Comparison of ENCODE assay signal across 8 mouse cellular contexts in genomic region chr10:77070072-77070471, GRCm38 (mm10). TPM values are rescaled to one million over a fixed set of nuclear protein-coding genes. Genes with fewer than 3 reads are reported as not detected.
DNase-seq lines count a peak whose midpoint lies in the region; ATAC-seq and TF ChIP-seq lines count a peak whose summit lies in the region.

No protein-coding gene starts in this region.

- H3K4me3 ChIP-seq in MEL (ENCODE audit: control insufficient read depth in 1 of 2, insufficient read depth in 1 of 2, low read depth in 2 of 2, low read length in 2 of 2): no peak overlapping the region
- no peak overlapping the region for H3K4me3 ChIP-seq in lung, embryonic 15.5 days
- H3K4me3 ChIP-seq in small intestine, adult 2 months (ENCODE audit: low read depth, low read length): no peak overlapping the region

- peak; percentile 87 for TF ChIP-seq RAD21 in MEL (IDR thresholded peaks at IDR 0.05; ENCODE audit: low read depth, low read length)

- peak; percentile 75 to 94 (median 90) for TF ChIP-seq CTCF in MEL (IDR thresholded peaks at IDR 0.05 in 2 of 3, conservative IDR thresholded peaks at IDR 0.05 in 1 of 3; ENCODE audit: control insufficient read depth in 1 of 3, insufficient read depth in 1 of 3, low read depth in 2 of 3, low read length in 3 of 3, poor library complexity in 1 of 3, severe bottlenecking in 1 of 3)
- peak; percentile 82; the same call in 1 of the 2 replicates for TF ChIP-seq CTCF in small intestine, adult 2 months (IDR thresholded peaks at IDR 0.05; ENCODE audit: extremely low read depth, insufficient read length, insufficient replicate concordance, low read depth, low read length)

- TF ChIP-seq POLR2A in MEL (IDR thresholded peaks at IDR 0.05; ENCODE audit: control insufficient read depth in 1 of 2, insufficient read depth in 1 of 2, low read depth in 1 of 2, low read length in 2 of 2, poor library complexity in 1 of 2): no peak
- TF ChIP-seq POLR2A in small intestine, adult 2 months (IDR thresholded peaks at IDR 0.05; ENCODE audit: low read depth, low read length): no peak

- peak; percentile 17; the same call in 1 of the 2 replicates for ATAC-seq in lung, embryonic 15.5 days (ENCODE audit: borderline replicate concordance, extremely low read depth, low FRiP score, low TSS enrichment)

- H3K9me3 ChIP-seq in MEL (replicated peaks; ENCODE audit: insufficient read depth, low read length): no peaks in the 10 kb centered on the region
- no peaks in the 10 kb centered on the region for H3K9me3 ChIP-seq in lung, embryonic 15.5 days

- WGBS in lung, embryonic 15.5 days: 51% methylated on average over 4 of the region's 4 CpGs
- WGBS in small intestine, adult 2 months: 28% methylated on average over 4 of the region's 4 CpGs

- H3K4me2 ChIP-seq in lung, embryonic 15.5 days: no peak overlapping the region

- TF ChIP-seq EP300 in MEL (IDR thresholded peaks at IDR 0.05; ENCODE audit: low read depth in 1 of 2, low read length in 2 of 2): no peak

- H3K79me2 ChIP-seq in MEL (ENCODE audit: control insufficient read depth, insufficient read depth, low read length, poor library complexity): no peaks in the 10 kb centered on the region

- H3K27ac ChIP-seq in MEL (ENCODE audit: control insufficient read depth, low read depth, low read length): no peak overlapping the region
- H3K27ac ChIP-seq in lung, embryonic 15.5 days: no peak overlapping the region
- H3K27ac ChIP-seq in small intestine, adult 2 months (ENCODE audit: insufficient read depth, low read depth, low read length): no peak overlapping the region

- H3K27me3 ChIP-seq in MEL (ENCODE audit: control insufficient read depth in 1 of 2, insufficient read depth in 2 of 2, low read length in 2 of 2): peaks cover 4 to 7% of the 10 kb centered on the region in 2 experiments; a peak in 3 of 4 replicates
- H3K27me3 ChIP-seq in lung, embryonic 15.5 days: no peaks in the 10 kb centered on the region
- H3K27me3 ChIP-seq in small intestine, adult 2 months (ENCODE audit: control insufficient read depth, insufficient read depth, low read length): no peaks in the 10 kb centered on the region

- H3K9ac ChIP-seq in MEL (ENCODE audit: control insufficient read depth, low read depth, low read length, poor library complexity, severe bottlenecking): no peak overlapping the region
- H3K9ac ChIP-seq in lung, embryonic 15.5 days: no peak overlapping the region

- peak; percentile 31 to 58 for DNase-seq in heart, adult 18-20 months
- DNase-seq in heart, adult 9 months (ENCODE audit: low spot score in 2 of 2): no peak
- peak; percentile 80 for DNase-seq in MEL (ENCODE audit: low read depth, low spot score)
- peak; percentile 75 to 83 for DNase-seq in cerebellum, adult 18-20 months
- DNase-seq in frontal cortex, postnatal 25 days (ENCODE audit: low spot score in 2 of 2): peak; percentile 53 to 57
- DNase-seq in kidney, postnatal 4 days: peak; percentile 83 to 84

- peaks cover 3 to 15% of the 10 kb centered on the region in 2 experiments for H3K4me1 ChIP-seq in MEL (ENCODE audit: control insufficient read depth in 1 of 2, insufficient read depth in 2 of 2, low read length in 2 of 2)
- no peaks in the 10 kb centered on the region for H3K4me1 ChIP-seq in lung, embryonic 15.5 days
- H3K4me1 ChIP-seq in small intestine, adult 2 months (ENCODE audit: control insufficient read depth, insufficient read depth, insufficient read length, low read length): peaks cover 3% of the 10 kb centered on the region

- H3K36me3 ChIP-seq in MEL (ENCODE audit: control insufficient read depth in 1 of 2, insufficient read depth in 2 of 2, low read length in 2 of 2): peaks cover 0 to 7% of the 10 kb centered on the region in 2 experiments; a peak in 2 of 4 replicates
- peaks cover 29% of the 10 kb centered on the region for H3K36me3 ChIP-seq in lung, embryonic 15.5 days
- no peaks in the 10 kb centered on the region for H3K36me3 ChIP-seq in small intestine, adult 2 months (ENCODE audit: control insufficient read depth, insufficient read depth, low read length)

TF ChIP-seq in MEL, 35 proteins besides CTCF, POLR2A, EP300 and RAD21:
- TF ChIP-seq SIN3A (IDR thresholded peaks at IDR 0.05; ENCODE audit: low read length) (no peak), MYB (IDR thresholded peaks at IDR 0.05; ENCODE audit: low read depth, low read length) (no peak), RCOR1 (IDR thresholded peaks at IDR 0.05; ENCODE audit: low read depth, low read length) (no peak), SMC3 (IDR thresholded peaks at IDR 0.05; ENCODE audit: low read depth, low read length) (peak; percentile 92), ZC3H11A (IDR thresholded peaks at IDR 0.05; ENCODE audit: low read depth, low read length) (peak; percentile 77), HCFC1 (IDR thresholded peaks at IDR 0.05; ENCODE audit: low read depth, low read length) (0 out of 2 replicates have a peak, but pooled peaks have one; percentile 20), ETS1 (IDR thresholded peaks at IDR 0.05; ENCODE audit: low read depth, low read length) (no peak), ELF1 (IDR thresholded peaks at IDR 0.05; ENCODE audit: low read depth, low read length) (0 out of 2 replicates have a peak, but pooled peaks have one; percentile 29), USF1 (IDR thresholded peaks at IDR 0.05; ENCODE audit: low read depth, low read length) (no peak), MAX (IDR thresholded peaks at IDR 0.05; ENCODE audit: low read length) (no peak)

RNA-seq across cellular contexts. Expression of gene Slc19a1, which starts 38.0 kb away (rescaled TPM):
- total RNA-seq in heart, adult 18-20 months (2021): 1 to 10 TPM; 5.4 to 6.7 TPM
- total RNA-seq in MEL (2012; rRNA removed): 57.7 and 65.3 TPM in 2 replicates
- 10 to 100 TPM in 1 of 2 experiments, not detected in 1; 86.4 TPM for polyA plus RNA-seq in MEL (2012; ENCODE audit: insufficient read depth in 1 of 2, insufficient read length in 2 of 2, low read depth in 1 of 2, low replicate concordance in 2 of 2, missing spikeins in 1 of 2)
- 24.5 and 25.4 TPM in 2 replicates for polyA plus RNA-seq in lung, embryonic 15.5 days (2015; fragmentation: Nextera tagmentation; extraction: Ambion mirVana)
- polyA plus RNA-seq in small intestine, adult 2 months (2012; rRNA removed): 44.6 and 131 TPM in 2 replicates

Comparison
In these comparisons a context has a peak if more than half of its experiments do, and no peak if none do; other contexts are left out.
1. DNase-seq: peak in heart, adult 18-20 months (2 of 2), MEL (single experiment), cerebellum, adult 18-20 months (2 of 2), frontal cortex, postnatal 25 days (2 of 2) and kidney, postnatal 4 days (2 of 2); none in heart, adult 9 months (0 of 2).